Mouse (Mus musculus): ENCODE results near the gene Plekhs1.

DNA sequence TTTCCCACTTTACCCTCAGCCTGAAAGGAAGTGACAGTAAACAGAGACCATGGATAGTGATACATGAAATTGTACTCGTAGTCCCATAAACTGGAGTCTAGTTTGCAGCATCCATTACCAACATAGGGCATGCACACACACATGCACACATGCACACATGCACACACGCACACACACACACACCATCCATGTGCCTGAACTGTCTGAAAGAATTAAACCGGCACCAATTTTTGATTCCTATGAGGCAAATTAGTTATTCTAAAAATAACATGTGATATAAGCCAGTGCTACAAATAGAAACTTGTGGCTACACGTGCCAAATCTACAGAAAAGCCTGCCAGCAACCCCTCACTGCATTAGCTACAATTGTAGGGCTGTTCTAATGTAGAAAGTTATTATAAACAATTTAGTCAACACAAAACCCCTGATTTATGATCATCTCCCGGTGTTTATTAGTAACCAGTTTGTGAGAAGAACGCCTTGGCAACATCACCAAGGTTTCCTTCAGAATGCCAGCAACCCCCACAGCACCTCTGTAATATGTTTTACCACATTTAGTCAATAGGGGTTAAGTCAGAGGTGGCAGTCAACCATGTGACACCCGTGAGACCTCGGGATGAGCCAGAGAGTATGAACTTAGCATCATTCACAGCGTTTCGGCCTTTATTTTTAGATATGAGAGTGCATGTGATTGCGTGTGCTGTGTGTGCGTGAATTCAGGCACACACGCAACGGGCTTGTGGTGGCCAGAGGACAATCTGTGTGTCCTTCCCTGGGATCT is 72.0 kb downstream of the Plekhs1 start:
- TF ChIP-seq POLR2A (IDR thresholded peaks at IDR 0.05; ENCODE audit: borderline replicate concordance, control insufficient read depth, low read depth, low read length) (no peak), CTCF (IDR thresholded peaks at IDR 0.05; ENCODE audit: control insufficient read depth, insufficient read depth, low read length) (no peak)
